Mouse (Mus musculus): Measurements from ENCODE around the gene Ifi204. TPM values are rescaled to one million over a fixed set of nuclear protein-coding genes. Genes with fewer than 3 reads are reported as not detected.
A peak's percentile ranks its signal among the peaks of the same experiment; 100 is the strongest.
"Not testable (repeated sequence)": the region's sequence is repeated elsewhere in the genome, so short reads cannot be mapped to it uniquely, and the experiment has no call there.

Ifi204 gene
- 1 to 10 TPM; 1.2 to 1.5 TPM for total RNA-seq (2021)

DNA sequence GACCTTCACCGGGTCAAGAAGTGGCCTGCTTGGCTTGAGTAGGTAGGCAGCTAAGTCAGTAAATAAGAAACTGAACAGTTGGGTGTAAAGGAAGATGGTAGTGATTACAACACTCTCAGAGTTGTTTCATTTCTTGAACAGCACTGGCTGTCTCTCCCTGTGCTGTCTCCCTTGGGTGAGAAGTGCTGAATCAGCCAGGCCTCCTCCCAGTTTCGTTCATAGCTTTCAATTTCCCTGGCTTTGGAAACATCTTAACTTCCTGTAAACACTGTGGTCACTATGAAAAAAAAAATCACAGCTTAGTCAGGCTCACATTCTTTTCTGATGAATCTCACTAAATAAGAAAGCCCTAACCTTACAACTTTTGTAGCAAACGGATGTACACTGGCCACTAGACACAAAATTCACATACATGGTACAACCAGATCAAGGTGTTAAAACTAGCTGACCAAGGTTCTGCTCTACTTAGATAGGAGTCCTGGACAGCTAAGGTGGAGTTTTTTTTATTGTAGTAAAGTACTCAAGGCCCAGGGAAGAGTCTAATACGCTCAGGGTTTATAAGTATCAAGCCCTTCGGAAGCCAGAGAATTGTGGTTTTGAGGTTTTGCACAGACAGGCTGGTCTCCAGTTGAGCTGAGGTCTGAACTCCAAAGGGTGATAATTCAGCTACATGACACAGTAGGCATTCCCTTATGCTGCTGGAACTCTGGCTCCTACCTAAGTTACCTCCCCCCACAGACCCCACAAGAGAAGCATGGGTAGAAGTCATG is at the start of gene Ifi204:
TSS of gene Ifi204 (minus strand) at position 96 of the 770 bp plus-strand sequence.
- peak; percentile 52 for DNase-seq
- intact Hi-C loops (cut with DNase I) = not testable (repeated sequence)

- intact Hi-C loops (cut with DNase I); DNase-seq: not testable (repeated sequence)
Measured at GRCm38 (mm10) chr1:173809294-173809693, 42.6 kb upstream of the Ifi204 start.

DNA sequence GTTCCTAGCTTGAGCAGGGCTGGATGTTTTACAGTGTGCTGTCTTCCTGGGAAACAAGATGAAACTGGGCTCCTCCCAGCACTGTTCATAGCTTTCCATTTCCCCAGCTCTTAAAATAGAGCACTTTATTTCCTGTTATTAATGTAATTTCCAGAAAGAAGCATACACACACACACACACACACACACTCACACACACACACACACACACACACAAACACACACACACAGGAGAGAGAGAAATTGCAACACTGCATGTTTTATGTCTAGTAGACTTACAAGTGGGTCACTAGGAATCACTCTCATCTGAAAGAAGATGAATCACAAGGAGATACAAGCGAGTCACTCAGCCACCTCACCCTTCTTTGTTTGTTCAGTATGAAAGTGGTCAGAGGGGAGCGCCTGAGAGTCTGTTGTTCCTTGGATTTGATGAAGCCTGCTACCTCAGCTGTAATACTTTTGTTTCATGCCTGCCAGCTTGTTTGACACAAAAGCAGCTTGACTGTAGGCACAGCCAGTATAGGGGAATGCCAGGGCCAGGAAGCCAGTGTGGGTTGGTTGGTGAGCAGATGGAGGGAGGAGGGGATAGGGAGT is 36.0 kb upstream of the Ifi204 start:
- DNase-seq = peak; percentile 17 to 38
- intact Hi-C loops (cut with DNase I) = not testable (repeated sequence)

DNA sequence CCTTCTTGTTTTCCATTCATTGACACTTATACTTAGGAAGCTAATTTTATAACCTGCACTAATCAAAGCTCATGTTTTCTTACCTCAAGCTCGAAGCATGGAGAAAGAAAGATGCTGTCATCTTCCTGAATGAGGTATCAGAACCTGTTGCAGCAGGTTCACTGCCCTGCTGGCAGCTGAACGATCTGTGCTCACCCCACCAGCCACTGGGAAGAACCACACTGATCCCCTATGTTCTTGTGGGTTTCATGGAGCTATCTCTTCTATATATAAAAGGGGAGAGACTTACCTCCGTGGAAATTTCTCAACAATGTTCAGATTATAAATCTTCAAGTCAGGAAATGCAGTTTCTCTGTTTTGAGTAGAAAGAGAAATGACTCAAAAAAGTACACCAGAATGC is 35.5 kb upstream of the Ifi204 start:
- intact Hi-C loops (cut with DNase I); DNase-seq: not testable (repeated sequence)

DNA sequence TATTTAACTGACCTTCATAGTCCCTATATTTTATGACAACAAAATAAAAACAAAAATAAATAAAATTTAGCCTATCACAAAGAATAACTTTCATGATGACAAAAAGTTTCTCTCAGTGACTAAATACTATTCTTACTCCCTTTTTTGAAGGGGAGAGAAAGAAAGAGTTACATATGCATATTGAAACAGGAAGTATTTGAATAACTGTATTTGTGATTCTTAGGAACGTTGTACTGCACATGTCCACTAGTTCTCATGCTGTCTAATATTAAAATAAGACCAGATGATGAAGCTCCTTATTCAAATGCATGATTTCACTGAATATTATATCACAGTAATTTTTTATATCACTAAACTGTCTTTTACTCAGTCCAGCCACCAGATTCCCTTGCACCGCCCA is 35.0 kb upstream of the Ifi204 start:
- intact Hi-C loops (cut with DNase I); DNase-seq: not testable (repeated sequence)

DNA sequence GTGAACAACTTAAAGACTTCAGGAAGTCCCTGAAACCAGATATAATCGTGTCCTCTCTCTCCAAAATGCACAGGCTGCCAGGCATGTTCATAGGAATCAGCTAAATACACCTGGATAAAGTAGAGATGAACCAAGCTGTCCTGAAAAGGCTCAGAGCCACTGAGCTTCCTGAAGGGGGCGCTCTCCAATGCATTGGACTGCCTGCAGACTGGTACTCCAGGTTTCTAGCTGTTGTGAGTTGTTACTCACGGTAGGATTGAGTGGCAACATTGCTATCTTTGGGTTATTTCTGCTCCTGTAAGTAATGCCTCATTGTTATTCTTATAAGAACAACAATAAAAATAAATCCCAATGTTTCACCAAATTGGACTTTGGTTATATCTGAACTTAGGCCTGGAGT is 6.7 kb upstream of the Ifi204 start:
- DNase-seq; intact Hi-C loops (cut with DNase I): not testable (repeated sequence)

DNA sequence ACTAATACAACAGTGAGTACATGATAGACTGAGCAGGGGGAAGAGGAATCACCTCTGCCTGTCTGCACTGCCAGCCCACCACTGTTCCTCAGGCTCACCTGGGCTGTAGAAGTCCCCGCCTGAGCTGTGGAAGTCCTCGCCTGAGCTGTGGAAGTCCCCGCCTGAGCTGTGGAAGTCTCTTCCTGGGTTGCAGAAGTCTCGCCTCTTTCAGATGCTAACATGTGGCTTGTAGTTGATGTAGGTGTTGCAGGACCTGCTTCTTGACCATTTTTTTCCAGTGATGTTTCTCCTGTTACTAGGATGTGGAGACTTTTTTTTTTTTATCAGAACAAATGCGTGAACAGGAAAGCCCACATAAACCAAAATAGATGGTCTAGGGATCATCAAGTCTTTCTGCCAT is 6.7 kb downstream of the Ifi204 start:
- DNase-seq; intact Hi-C loops (cut with DNase I): not testable (repeated sequence)

DNA sequence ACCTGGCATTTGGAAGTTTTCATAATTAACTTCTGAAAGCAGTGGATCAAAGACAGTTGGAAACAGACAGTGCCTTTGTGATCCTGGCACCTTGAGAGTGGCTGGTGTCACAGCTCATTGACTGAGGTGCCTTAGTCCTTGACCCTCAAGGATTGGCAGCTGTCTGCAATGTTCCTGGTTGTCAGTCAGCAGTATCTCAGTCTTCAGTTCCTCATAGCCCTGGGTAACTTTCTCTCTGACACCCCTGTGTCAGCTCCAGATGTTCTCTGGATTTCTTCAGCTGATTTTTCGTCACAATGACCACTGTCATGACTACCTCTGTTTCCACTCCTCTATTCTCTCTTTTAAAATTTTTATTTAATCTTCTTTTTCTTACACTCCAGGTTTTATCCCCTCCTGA is 24.5 kb downstream of the Ifi204 start:
- intact Hi-C loops (cut with DNase I) = no loop called here
- DNase-seq = no peak

GRCm38 (mm10) chr1:173741656-173742055 is 25.1 kb downstream of the Ifi204 start, which contains the start of gene Ifi207:
Gene Ifi207 (minus strand): TSS chr1:173741747.
- peak; percentile 10 to 24 for DNase-seq
- intact Hi-C loops (cut with DNase I) = no loop called here

- intact Hi-C loops (cut with DNase I) = no loop called here
- DNase-seq = no peak
Measured at GRCm38 (mm10) chr1:173740537-173740936, 26.2 kb downstream of the Ifi204 start.

GRCm38 (mm10) chr1:173736986-173737385 is 29.8 kb downstream of the Ifi204 start:
- DNase-seq = no peak
- intact Hi-C loops (cut with DNase I) = no loop called here

GRCm38 (mm10) chr1:173735015-173735414 is 31.7 kb downstream of the Ifi204 start:
- DNase-seq = not testable (repeated sequence)

GRCm38 (mm10) chr1:173733219-173733618 is 33.5 kb downstream of the Ifi204 start:
- peak; percentile 32 to 35 for DNase-seq
- intact Hi-C loops (cut with DNase I) = no loop called here

More at GRCm38 (mm10) chr1:173735015-173735414, 31.7 kb downstream of the Ifi204 start:
- intact Hi-C loops (cut with DNase I) = not testable (repeated sequence)

Other genes starting within 250 kb of the Ifi204 start
- gene Ifi214, start 231.0 kb downstream of the Ifi204 start, total RNA-seq (2021) = not detected
- gene Ifi213, start 167.7 kb downstream of the Ifi204 start, total RNA-seq (2021) = under 1 TPM in 1 of 2 experiments, not detected in 1; 0.10 TPM
- under 1 TPM; 0.24 to 0.30 TPM for gene Ifi209, start 136.0 kb downstream of the Ifi204 start, total RNA-seq (2021)
- under 1 TPM; 0.10 to 0.12 TPM for gene Ifi208, start 93.3 kb downstream of the Ifi204 start, total RNA-seq (2021)
- 1 to 10 TPM in 1 of 2 experiments, under 1 TPM in 1; 0.99 to 1.7 TPM for gene Ifi207, start 25.2 kb downstream of the Ifi204 start, total RNA-seq (2021)
- 1 to 10 TPM in 1 of 2 experiments, under 1 TPM in 1; 0.47 to 1.0 TPM for gene Ifi211, start 146.1 kb upstream of the Ifi204 start, total RNA-seq (2021)
- 10 to 100 TPM; 12.0 to 14.8 TPM for gene Mndal, start 175.5 kb upstream of the Ifi204 start, total RNA-seq (2021)
- 10 to 100 TPM; 10.7 to 12.3 TPM for gene Ifi203, start 175.7 kb upstream of the Ifi204 start, total RNA-seq (2021)
- gene Ifi202b, start 215.8 kb upstream of the Ifi204 start, total RNA-seq (2021) = not detected